Mouse (Mus musculus): ENCODE measurements around the gene Krt8. TPM values are rescaled to one million over a fixed set of nuclear protein-coding genes. Genes with fewer than 3 reads are reported as not detected.
"Not testable (repeated sequence)": the region's sequence is repeated elsewhere in the genome, so short reads cannot be mapped to it uniquely, and the experiment has no call there.

Gene Krt8
- polyA plus RNA-seq, 1 experiment, result 417 TPM

DNA sequence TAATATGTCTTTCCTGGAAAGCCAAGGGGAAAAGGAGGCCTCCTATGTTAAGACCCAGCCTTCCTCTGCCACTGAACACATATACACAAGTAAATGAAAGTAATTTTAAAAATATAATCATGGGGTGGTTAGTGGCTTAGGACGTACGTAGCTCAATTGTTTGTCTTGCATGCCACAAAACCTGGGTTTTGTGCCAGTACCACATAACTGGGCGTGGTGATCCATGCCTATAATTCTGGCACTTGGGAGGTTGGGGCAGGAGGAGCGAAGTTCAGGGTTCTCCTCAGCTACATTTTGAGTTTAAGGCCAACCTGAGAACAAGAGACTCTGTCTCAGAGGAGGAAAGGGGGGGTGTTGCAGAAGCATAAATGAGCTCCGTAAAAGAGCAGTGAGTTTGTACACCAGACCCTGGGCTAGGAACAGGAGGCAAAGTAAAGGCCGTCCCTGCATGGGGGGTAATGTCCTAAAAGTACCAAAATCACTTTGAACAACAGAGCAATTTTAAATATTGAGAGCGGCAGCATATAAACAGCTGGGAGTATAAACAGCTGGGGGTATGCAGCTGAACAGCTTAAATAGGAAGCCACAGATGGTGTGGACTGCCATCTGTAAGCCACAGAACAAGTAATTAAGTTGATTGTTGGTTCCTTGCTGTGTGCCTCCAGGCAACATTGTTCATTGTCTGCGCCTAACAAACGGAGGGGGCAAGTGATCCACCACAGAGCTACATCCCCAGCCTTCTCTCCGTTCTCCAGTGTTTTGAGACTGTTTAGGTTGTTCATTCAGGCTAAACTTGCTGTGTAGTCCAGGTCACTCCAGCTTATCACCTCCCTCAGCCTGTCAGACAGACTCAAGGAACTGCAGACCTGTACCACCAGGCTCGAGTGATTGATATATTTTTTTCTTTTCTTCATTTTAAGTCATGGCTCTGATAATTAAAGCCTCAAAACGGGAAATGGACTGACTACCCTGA is 3.1 kb upstream of the Krt8 start:
- DNase-seq (ENCODE audit: low spot score), result no peak

DNA sequence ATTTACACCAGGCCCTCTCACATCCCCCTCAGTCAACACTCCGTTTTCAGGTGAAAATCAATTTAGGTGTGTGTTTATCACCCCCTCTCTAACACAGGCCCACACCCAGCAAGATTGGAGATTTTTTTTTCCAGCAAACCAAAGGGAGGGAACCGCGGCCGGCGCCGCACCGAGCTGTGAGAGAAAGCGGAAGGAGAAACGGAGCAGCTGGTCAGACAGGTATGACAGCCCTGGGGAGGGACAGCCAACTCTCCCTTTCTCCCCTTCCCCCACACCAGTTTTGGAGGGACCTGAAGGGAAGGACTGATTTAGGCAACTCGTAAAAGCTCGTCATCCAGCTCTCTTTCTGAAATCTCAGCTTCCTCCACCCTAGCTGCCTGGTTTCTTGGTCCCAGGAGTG is 2.0 kb upstream of the Krt8 start:
- no peak for DNase-seq (ENCODE audit: low spot score)

DNA sequence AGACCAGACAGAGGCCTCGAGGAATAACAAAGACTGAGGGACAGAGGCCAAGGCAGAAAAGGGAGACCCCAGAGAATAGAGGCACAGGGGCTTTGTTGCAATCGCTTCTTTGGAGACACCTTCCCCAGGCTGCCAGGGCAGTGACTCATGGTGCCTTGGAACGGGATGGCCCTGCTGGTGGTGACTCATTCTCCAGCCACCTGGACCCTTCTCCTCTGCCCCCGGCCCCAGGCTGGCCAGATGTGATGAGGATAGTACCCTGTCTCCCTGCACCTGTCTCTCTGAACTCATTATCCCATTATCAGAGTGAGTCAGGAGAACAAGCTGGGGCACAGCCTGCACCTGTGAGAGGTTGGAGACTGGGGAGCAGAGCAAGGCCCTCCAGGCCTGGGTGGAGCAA is 1.0 kb upstream of the Krt8 start:
- DNase-seq (ENCODE audit: low spot score), result no peak

DNA sequence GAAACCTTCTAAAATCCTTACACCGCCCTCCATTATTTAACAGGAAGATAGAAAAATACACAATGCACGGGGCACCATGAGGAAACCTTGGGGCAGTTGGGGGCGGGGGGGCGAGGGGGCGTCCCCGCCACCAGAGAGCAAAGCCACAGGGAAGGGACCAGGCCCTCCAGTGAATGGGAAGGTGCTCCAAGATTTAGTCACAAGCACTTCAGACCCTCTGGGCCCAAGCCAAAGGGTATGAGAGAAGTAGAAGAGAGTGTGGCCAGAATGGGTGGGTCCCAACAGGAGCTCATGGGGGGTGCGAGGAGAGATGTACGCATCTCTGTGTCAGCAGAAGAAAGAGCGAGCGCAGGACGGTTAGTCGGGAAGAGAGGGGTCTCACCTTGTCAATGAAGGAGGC is 766 bp downstream of the Krt8 start:
- no peak for DNase-seq (ENCODE audit: low spot score)

DNA sequence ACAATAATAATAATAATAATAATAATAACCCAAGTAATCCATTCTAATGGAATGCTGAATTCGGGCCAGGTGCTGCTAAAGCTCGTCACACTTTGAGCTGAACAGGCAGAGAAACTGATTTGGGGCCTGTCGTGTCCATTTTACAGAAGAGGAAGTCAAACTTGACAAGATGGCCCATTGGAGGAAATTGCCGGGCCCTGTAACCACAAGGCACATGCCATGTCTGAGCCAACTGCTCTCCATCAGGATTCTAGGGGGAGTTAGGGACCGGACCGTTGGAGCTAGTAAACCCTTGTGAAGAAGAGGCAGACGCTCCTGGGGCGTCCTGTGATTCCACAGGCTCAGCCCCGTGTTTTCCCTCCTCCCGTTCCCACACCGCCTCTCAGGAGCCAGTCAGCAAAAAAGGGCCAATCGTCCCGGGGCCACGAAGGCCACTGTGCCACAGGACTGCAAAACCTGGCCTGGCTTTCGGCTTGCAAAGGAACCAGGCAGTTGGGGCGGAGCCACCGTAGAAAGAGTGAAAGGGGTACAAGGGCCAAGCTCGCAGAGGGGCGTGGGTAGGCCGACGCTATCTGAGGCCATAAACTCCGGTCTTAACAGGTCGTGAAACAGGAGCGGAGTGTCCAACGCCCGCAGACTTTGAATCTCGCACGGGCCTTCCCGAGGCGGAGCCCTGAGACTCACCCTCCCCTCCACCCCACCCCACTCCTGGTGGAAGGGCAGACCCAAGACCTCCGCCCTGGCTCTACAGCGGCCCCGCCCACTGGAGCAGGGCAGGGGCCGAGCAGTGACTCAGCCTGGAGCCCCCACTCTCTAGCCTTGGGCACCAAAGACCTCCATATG is 1.4 kb downstream of the Krt8 start:
- no peak for DNase-seq (ENCODE audit: low spot score)

DNA sequence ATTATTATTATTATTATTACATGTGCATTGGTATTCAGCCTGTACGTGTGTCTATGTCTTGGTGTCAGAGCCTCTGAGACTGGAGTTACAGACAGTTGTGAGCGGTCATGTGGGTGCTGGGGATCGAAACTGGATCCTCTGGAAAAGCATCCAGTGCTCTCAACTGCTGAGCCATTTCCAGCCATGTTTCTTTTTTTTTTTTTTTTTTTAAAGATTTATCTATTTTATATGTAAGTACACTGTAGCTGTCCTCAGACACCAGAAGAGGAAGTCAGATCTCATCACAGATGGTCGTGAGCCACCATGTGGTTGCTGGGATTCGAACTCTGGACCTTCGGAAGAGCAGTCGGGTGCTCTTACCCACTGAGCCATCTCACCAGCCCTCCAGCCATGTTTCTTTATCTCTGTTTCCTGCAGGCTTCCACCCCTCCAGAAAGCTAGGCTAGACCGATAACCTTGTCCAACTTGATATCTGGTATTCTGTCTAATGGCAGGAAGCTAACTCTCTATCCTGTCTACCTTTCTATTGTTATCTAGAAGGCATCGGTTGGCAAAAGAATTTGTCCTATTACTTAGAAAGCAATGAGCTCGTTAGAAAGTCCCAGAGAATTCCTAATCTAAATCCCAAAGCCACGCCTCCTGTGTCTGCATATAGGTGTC is 4.5 kb downstream of the Krt8 start:
- DNase-seq (ENCODE audit: low spot score), result no peak

DNA sequence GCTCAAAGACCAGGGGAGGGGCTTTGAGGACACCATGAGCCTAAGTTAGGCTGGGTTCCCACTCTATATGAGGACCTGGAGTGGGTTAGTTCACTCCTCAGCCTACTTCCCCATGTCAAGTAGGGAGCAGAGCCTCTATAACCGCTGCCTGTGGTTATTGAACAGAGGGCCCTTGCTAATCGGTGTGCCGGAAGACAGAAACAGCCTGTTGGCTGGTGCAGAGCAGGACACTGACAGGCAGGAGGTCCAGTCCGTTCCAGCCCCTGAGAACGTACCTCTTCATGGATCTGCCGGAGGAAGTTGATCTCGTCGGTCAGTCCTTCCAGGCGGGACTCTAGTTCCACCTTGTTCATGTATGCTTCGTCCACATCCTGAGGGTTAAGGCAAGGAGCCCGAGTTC is 5.1 kb downstream of the Krt8 start:
- DNase-seq (ENCODE audit: low spot score), result no peak

DNA sequence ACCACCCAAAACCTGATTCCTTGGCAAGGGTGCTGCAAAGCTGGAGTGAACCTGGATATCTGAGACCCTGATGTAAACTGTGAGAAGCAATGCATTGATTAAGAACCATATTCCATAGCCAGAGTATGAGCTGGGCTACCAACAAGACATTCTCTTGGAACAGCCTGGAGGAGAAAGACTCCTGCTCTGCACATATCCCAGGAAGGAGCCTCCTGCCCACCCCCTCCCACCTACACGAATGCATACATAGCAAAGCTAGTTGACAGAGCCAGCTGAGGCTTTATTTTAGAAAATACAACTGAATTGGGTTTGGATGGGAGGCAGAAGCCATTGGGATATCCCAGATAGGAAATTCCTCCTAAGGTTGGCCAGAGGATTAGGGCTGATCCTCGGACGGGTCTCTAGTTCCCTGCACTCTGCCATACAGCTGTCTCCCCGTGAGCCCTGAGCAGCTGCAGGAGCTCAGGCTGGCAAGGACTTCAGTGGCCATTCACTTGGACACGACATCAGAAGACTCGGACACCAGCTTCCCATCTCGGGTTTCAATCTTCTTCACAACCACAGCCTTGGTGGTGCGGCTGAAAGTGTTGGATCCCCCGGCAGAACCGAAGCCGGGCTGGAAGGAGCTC is 7.7 kb downstream of the Krt8 start:
- not testable (repeated sequence) for DNase-seq (ENCODE audit: low spot score)

DNA sequence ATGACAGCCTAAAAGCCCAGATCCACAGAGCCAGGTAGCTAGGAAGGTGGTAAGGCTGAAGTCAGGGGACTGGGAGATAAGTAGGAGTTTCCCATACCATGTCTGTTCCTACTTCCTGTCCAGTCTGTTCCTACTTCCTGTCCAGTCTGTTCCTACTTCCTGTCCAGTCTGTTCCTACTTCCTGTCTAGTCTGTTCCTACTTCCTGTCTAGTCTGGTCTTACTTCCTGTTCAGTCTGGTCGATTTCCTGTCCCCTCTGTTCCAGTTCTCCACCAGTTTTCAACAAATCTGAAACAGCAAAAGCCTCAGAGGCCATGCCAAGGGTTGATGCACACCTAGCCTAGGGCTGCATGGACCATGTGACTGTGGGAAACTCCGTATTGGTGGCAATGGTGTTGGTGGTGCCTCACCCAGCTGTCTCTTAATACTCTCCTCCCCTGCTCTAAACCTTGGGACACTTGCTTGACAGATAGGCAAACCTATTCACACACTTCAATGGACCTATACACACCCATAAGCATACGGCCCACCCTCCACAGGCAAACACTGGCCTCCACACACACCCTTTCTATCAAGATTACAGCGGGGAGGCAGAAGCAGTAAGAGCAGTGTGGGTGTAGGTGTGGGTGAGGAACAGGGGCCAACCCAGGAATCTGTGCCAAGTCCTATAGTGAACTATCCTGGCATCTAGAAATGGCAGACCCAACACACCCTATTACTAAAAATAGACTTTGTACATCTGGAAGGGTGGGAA is 8.6 kb downstream of the Krt8 start:
- no peak for DNase-seq (ENCODE audit: low spot score)

DNA sequence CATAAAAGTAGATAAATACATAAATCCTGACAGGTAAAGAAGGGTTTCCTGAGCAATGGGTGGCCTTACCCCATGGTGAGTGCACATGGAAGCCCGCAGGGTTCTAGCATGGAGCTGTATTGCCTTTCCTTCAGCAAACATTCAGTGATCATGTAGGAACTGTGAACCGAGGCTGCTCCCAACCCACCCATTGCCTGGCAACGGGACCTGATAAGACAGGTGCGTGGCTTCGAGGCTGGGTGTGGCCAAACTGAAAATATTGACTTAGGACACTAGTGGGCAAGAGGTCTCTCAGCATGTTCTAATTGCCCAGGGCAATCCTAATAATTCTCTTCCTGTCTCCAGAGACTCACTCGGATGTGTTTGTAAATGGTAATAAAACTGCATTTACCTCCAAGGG is 9.9 kb downstream of the Krt8 start:
- DNase-seq (ENCODE audit: low spot score), result no peak

DNA sequence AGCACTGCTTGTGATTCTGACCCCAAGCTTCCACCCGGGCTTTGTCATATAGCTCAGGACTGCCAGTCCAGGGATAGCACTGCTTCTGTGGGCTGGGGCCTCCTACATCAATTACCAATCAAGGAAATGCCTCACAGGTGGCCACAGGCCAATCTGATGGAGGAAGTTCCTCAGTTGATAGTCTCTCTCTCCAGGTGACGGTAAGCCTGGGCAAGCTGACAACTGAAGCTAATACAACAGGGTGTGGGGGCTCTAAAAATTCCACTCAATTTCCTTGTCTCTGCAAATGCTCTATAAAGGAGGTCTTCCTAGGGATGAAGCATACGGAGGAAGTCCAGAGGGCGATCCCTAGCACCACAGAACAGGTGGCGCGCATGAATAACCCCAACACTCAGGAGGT is 13.3 kb downstream of the Krt8 start:
- no peak for DNase-seq (ENCODE audit: low spot score)

DNA sequence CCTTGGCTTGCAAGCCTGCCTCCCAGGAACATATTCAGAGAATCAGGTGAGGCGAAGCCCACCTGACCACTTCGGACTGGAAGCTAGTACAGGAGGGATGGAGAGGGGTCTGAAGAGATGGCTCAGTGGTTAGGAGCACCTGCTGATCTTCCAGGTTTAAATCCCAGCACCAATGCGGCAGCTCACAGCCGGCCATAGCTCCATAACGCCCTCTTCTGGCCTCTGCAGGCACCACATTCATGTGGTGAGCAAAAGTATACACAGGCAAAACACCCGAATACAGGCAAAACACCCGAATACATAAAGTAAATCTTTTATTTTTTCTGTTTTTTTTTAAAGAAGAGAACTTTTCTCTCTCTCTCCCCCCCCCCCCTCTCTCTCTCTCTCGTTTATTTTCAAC is 15.6 kb downstream of the Krt8 start:
- no peak for DNase-seq (ENCODE audit: low spot score)

DNA sequence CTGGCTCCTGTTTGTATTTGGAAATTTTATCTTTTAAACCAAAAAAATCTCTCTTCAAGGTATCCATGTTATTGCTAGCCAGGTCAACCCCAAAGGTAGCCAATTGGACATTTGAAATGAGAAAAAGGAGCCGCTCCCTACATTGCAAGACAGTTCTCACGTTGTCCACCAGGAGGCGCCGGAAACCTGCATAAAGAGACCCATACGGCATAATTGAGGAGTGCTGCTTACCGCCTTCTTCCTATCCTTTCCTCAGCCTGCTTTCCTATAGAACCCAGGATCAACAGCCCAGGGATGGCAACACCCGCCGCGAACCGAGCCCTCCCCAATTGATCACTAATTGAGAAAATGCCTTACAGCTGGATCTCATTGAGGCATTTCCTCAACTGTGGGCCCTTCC is 16.2 kb downstream of the Krt8 start:
- DNase-seq (ENCODE audit: low spot score), result peak; percentile 81

DNA sequence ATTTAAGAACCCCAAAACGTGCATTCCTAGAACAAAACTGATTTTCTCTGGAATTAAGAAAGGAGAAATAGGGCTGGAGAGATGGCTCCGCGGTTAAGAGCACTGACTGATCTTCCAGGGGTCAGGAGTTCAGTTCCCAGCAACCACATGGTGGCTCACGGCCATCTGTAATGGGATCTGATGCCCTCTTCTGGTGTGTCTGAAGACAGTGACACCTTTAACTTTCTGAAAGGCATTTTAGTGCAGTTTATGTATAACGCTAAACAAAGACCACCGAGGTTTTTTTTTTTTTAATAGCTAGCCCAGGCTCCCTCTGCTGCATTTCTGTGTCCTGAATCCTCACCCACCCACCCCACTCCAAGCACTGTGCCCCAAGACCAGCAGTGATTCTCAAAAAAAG is 19.5 kb downstream of the Krt8 start:
- DNase-seq (ENCODE audit: low spot score), result no peak

DNA sequence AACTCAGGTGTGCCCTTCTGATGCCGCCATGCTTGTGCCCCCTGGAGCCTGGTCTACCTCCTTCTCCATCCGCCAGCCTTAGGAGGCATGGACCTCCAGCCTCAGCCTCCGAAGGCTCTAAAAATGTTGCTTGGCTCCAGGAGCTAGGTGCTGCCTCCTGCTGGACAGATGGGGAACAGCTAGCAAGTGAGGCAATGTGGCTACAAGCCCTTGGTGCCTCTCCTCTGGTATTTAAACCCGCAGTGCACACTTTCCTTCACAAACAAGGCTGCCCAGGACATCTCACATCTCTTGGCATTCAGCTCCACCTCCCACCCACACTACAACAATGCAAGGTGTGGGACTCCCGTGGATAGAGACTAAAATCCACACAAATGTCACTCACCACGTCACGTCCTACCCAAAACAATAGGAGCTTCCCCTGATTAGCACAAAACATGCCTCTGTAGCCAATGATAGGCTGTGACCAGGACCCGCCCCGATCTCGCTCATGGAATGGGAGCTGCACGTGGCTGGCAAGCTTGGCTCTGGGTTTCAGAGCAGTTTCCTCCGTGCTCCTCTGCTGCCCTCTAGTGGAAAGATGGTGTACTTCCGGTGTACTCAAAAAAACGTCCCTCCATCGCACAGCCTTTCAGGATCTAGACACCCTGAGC is 20.2 kb downstream of the Krt8 start:
- peak; percentile 76 for DNase-seq (ENCODE audit: low spot score)

DNA sequence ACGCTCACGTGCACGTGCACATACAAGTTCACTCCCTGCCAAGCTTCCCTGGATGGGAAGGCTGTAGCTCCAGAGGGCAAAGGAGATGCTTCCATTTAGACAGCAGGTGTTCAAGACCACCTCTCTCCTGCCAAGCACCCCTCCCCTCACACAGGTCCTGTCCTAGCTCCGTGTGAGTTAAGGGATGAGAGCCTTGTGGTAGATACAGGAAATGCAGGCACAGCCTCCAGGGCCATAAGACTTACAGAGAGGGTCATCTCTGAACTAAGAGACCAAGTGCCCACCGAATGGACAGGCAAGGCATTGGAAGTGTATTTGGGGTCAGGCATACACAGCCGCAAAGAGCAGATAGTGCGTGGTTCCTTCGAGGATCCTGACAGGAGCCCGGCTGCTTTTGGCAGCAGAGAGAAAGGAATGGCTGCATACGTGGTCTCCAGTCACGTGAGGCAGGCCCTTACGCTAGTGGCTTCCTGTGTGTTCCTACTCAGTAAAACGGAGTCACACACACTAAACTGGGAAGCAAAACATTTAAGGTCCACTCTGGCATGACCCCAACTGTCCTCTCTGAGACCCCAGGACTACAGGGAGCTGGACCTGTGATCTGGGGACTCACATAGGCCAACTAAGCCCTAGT is 20.9 kb downstream of the Krt8 start:
- DNase-seq (ENCODE audit: low spot score), result no peak

DNA sequence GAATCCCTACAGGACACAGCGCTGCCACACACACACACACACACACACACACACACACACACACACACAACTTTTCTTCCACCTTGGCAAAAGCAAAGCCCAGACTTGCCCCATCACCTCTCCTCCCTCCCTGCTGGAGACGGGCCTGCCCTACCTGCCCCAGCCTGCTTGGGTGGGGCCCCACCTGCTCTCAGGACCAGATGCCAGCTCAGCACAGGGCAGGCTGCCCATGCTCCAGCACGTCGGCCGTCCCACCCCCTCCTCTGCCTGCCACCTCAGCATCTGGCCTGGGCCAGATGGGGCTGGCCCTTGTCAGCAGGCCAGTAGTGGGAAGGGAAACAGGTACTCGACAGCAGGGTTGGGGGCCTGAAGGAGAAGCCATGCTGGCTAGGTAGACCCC is 23.4 kb downstream of the Krt8 start:
- peak; percentile 70 for DNase-seq (ENCODE audit: low spot score)

DNA sequence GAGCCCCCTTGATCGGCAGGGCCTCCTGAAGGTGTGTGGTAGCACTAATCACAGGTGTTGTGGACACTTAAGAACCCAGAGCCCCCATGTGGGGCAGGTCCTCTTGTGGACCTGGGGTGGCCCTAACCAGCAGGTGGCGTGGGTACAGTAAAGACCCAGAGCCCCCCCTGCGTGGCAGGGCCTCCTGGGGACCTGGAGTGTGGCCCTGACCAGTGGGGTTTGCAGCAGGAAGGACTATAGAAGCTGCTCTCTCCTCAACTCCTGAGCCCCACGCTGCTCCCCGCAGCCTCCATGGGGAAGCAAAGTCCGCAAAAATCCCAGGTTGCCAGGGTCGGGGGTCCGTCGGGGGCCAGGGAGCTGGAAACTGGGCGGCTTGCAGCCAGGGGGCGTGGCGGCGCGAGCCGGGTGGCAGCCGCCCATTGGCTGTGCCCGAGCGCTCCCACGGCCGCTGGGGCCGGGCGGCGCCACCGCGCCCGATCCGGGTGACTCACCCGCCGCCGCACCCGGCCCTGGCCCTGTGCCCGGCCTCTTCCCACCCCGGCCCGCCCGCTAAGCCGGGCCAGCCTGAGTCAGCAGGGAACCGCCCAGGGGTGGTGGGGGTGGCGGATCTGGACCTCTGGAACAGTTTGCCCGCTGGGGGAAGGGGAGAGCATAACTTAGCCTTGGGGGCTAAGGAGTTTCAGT is 27.1 kb downstream of the Krt8 start:
- DNase-seq (ENCODE audit: low spot score), result peak; percentile 94

DNA sequence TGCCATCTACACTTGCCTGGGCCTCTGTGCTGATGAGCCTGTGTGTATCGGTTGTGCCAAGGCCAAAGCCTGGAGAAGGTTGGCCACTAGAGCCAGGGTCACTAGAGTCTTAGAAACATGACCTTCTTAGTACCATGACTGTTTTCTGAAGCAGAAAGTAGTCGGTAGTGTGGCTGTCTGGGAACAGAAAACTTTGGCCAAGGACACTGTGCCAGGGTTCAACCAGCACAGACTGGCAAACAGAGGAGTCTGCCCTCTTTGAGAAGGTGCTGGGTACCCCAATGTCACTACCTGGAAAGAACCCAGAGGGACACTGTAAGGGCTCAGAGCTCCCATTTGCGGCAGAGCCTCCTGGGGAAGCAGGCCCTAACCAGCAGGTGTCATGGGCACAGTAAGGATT is 27.6 kb downstream of the Krt8 start:
- peak; percentile 39 for DNase-seq (ENCODE audit: low spot score)

DNA sequence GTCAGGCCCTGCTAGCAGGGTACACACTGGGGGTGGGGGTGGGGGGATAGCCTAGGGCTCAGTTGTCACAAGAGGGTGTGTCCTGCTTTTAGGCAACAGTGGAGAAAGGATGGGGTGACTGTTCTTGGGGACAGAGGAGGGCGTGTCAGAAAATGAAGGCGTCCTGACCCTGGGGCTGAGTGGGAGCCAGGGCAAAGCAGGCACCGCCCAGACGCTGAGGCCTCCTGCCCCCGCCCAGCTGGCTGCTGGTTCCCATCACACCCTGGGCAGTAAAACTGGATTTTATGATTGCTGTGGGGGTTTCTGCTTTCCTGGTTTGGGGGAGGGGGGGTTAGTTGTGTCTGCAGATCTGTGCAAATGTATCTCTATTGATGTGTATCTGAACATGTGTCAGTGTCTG is 28.3 kb downstream of the Krt8 start:
- DNase-seq (ENCODE audit: low spot score), result peak; percentile 48

Measured in urinary bladder, adult 2 months (tissue).